Mouse (Mus musculus) CH12.LX (cell line): ENCODE data around the gene Xntrpc.

Experiments
- MEF2A ChIP-seq: IDR thresholded peaks from 2 replicates; pipeline ENCODE4 v1.6.1; 2014; ENCODE audit warnings: low read depth, mild to moderate bottlenecking, inconsistent platforms, low read length, improper control_type of control experiment, borderline replicate concordance
- USF2 ChIP-seq: conservative IDR thresholded peaks from 2 replicates; pipeline ENCODE4 v1.6.1; 2011; ENCODE audit warnings: low read depth, low read length, improper control_type of control experiment

DNA sequence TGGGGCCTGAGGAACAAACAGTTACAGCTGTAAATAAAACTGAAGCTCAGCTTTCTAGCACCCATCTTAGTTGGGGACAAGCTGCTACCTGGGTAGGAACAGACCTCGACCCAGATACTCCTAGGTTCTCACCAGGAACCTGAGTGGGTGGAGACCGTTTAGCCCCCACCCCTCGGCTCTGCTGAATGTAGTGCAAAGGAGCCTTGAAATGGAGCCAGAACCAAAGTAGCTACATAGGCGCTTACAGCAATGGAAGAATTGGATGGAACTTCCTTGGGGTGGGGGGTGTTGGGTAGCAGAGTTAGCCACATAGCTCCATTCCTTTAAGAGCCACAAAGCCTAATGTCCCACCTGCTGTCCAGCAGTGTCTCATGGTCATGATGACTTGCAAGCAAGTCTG lies 48.6 kb upstream of the Xntrpc start:
- no peak for TF ChIP-seq MEF2A
- TF ChIP-seq USF2 = no peak
